Mouse (Mus musculus) thymus, postnatal 10 days (tissue): ENCODE data around the gene Tmed6.
"Not testable (repeated sequence)": the region's sequence is repeated elsewhere in the genome, so short reads cannot be mapped to it uniquely, and the experiment has no call there.

Source experiments
- DNase-seq, 2 experiments: peaks; one replicate each; pipeline ENCODE4 v3.0.0; 2021; ENCODE audit warnings: low spot score in 2 of 2

Tmed6 gene

DNA sequence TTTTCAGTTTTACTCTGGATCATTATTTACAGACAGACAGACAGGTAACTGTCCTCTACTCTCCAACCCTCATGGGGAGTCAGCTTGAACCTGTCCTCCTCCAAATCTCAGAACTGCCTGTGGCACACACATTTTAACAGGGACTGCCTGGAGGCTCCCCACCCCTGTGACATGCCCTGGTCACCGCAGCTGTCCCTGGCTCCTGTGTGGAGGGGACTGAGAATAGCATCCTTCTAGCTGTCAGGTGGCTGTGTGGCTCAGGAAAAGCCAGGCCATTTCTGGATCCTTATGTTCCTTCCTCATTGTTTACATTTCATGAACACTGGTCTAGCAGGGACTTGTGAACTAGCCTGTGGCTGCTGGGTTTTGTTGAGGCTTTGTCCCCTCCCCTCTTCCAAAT, 8.7 kb upstream of the Tmed6 start:
- DNase-seq = no peak

- no peak for DNase-seq
These were observed 8.3 kb upstream of the Tmed6 start for GRCm38 (mm10) chr8:107073706-107074105.

DNA sequence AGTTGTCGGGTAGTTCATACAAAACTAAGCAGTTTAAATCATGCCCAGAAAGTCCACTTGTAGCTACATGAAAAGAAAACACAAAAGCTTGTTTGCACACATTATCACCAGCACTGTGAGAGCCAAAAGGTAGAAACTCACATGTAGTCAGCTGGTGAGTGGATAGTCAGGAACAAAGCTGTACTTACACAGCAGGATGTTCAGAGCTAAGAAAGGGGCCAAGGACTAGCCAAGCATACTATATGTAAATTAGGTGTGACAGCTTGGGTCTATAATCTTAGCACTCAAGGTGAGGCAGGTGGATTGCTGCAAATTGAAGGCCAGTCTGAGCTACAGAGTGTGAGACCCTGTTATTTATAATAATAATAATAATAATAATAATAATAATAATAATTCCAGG, 2.8 kb downstream of the Tmed6 start:
- no peak for DNase-seq

- DNase-seq = no peak
These were observed 8.5 kb downstream of the Tmed6 start for GRCm38 (mm10) chr8:107056973-107057369.

- peak; percentile 89 to 90 for DNase-seq
These were observed 9.1 kb downstream of the Tmed6 start, which contains the start of the genes Cog8 and Nip7 for GRCm38 (mm10) chr8:107056076-107056972. Gene Cog8, minus strand, starts transcription at chr8:107056689. Gene Nip7, plus strand, starts transcription at chr8:107056877.

GRCm38 (mm10) chr8:107052046-107052445, 13.4 kb downstream of the Tmed6 start:
- no peak for DNase-seq

- DNase-seq = no peak
These were observed 16.0 kb downstream of the Tmed6 start for GRCm38 (mm10) chr8:107049480-107049879.

- peak; percentile 67 to 76 for DNase-seq
These were observed 17.1 kb downstream of the Tmed6 start, which contains the start of gene Pdf for GRCm38 (mm10) chr8:107048061-107048941. Gene Pdf, minus strand, starts transcription at chr8:107048614.

DNA sequence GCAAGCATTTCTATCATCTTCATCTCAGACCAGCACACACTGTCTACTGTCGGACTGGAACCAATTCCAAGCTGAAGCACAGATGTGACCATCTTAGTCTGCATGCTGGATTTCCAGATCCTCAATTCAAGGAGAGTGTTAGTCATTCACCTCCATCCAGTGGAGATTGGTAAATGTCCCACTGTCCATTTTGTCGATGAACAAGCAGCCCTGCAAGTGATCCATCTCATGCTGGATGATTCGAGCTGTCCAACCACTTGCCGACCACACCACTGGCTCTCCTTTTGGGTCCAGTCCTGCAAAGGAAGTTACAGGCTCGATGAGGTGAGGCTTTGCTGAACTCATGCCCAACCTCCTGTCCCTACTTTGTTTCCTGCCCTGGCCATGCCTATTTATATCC, 18.5 kb downstream of the Tmed6 start:
- no peak for DNase-seq

GRCm38 (mm10) chr8:107045478-107045877, 20.0 kb downstream of the Tmed6 start:
- DNase-seq = no peak

DNA sequence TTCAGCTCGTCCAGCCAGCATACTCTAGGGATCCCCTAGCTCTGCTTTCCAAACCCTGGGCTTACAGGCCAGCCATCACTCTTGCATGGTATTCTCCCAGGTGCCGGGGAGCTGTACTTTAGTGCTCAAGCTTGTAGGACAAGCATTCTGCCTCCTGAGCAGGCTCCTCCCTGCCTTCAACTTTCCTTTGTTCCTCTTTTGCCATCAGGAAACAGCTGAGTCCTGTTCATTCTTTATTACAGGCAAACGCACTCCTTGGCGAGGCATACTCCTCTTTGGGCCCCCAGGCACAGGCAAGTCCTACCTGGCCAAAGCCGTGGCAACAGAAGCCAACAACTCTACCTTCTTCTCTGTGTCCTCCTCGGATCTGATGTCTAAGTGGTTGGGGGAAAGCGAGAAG, 24.8 kb downstream of the Tmed6 start:
- no peak for DNase-seq

GRCm38 (mm10) chr8:107036626-107037025, 28.8 kb downstream of the Tmed6 start:
- DNase-seq = no peak

DNA sequence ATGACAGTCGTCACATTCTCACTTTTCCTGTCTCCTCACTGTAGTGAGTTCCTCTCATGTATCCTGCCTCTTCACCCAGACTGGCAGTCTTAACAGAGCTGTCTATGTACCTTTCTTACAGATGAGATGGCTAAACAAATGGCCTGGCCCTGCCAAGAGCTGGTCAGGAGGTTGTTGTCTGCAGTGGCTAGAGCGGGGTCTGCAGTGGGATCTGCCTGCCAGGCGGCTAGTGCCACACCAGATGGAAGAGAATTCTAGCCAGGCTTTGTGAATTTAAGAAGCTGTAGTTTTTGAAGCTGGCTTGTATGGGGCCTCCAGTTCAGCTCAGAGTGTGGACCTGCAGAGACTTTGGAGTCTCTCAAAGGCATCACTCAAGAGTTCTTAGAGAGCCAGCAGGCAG, 29.8 kb downstream of the Tmed6 start:
- DNase-seq = no peak

DNA sequence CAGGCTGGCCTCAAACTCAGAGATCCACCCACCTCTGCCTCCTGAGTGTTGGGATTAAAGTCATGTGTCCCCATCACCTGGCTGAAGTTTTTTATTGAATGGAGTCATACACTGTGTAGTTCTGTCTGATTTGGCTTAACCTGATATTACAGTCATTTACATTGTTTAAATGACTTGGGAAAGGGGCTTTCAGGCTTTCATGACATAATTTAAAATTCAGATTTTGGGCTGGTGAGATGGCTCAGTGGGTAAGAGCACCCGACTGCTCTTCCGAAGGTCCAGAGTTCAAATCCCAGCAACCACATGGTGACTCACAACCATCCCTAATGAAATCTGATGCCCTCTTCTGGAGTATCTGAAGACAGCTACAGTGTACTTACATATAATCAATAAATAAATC, 31.8 kb downstream of the Tmed6 start:
- not testable (repeated sequence) for DNase-seq

- DNase-seq = no peak
These were observed 33.8 kb downstream of the Tmed6 start for GRCm38 (mm10) chr8:107031577-107032090.

DNA sequence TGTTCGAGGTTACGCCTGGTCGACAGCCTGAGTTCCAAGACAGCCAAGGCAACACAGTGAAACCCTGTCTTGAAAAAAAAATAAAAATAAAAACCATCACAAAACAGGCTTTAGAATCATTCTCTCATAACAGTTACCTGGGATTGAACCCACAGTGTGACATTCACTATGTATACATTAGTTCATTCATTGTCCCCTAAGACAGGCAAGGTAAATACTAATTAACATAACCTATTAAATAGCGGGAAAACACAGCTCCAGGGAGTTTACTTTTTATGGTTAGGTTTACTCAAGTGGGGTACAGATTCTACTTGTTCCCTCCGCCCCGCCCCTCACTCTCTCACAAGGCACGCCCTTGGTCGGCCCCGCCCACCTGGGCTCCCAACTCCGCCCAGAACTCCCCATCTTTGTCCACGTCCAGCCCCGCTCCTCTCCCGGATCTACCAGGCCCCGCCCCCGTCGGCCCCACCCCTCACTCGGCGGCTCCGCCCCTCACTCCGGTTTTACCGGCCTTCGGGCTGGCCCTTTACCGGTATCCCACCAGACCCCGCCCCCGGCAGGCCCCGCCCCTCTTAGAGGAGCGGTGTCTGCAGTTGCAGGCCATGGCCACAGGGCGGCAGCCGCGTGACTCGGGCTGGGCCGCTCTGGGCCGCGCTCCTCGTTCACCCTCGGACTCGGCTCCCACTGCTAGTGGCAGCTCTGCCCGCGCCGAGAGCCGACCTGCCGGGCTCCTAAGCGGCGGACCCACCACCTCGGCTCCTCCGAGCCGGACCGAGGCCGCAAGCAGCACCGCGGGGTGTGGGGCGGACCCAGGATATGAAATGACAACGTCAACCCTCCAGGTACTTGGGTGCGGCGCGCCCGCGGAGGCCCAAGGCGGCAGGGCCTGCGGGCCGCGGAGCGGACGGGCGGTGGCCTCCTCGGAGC, 34.5 kb downstream of the Tmed6 start, which contains the start of gene Vps4a:
Gene Vps4a, plus strand, starts transcription at position 573 of the 927 bp plus-strand sequence.
- peak; percentile 90 to 97 for DNase-seq

DNA sequence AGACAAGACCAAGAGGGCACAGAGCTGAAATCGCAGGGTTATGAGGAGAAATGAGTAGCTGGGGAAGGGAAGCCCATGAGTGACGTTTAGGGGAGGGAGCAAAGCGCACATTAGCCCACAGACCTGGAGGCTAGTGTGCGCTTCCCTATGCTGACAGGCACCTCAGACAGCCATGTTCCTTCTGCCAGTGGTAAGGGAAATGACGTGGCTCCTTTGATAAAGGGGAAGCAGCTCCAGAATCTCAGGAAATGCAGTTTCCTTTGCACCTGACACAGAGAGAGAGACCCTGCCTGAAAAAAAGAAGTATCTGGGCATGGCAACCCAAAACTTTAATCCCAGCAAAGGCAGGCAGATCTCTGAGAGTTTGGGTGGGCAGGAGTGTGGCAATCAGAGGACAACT, 35.4 kb downstream of the Tmed6 start:
- DNase-seq = no peak

- no peak for DNase-seq
These were observed 36.1 kb downstream of the Tmed6 start for GRCm38 (mm10) chr8:107029310-107029709.

DNA sequence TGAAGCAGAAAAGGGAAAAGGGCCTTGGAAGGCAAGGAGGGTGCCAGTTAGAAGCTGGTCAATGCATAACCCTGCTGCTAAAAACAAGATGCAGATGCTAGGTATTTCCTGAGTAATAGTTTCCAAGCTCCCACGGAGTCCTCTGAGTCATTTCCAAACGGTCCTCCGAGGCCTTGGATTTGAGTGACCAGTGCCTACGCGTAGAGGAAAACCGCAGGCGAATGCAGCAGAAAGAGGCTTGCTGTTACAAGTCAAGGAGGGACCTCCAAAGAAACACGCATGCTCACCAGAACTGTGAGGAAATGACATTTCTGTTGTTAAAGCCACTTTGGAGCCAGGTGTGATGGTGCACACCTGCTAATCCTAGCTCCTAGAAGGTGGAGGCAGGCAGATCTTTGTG, 42.0 kb downstream of the Tmed6 start:
- DNase-seq = no peak

DNA sequence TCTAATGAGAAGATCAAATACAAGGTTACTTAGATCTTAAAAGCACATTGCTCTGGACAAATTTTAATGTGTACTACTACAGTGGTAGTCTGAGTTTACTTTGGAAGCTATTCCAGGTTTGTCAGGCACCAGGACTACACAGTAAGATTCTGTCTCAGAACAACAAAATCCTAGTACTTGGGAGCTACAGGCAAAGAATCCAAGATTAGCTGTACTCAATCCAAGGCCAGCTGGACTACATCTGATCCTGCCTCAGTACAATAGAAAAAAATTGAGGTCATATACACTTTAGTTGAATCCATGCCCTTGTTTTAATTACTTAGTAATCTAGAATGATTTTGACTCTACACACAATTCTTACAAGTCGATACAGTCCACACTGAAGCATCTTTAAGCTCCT, 50.5 kb downstream of the Tmed6 start:
- DNase-seq = no peak

DNA sequence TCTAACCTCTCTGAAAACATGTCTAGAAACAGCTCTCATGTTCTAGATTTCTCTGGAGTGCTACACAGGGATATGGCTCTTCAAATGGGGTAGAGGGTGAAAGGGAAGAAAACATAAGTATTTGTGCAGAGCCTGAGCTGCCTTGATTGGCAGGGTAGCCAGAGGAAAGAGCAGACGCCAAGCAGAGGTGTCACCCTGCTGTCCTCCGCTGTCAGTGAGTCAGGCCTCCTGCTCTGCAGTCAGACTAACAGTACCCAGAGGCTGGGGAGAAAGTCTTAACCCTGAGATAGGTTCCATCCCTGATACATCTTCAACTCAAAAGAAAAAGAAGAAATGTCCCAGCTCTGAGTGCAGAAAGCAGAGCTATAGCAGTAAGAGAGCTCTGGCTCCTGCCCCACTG, 52.8 kb downstream of the Tmed6 start:
- no peak for DNase-seq
